Mouse (Mus musculus) CH12.LX (cell line): ENCODE results near the gene Armh2. TPM values are rescaled to one million over a fixed set of nuclear protein-coding genes. Genes with fewer than 3 reads are reported as not detected.
"Not testable (repeated sequence)": the region's sequence is repeated elsewhere in the genome, so short reads cannot be mapped to it uniquely, and the experiment has no call there.

ENCODE experiments used
- DNase-seq: peaks from one replicate; pipeline ENCODE4 v3.0.0-alpha.2; 2013; ENCODE audit errors: extremely low read depth
- H3K27ac ChIP-seq: 2 replicates; pipeline ENCODE4 v1.5.1; 2012; ENCODE audit warnings: low read depth, mild to moderate bottlenecking, control low read depth, moderate library complexity; ENCODE audit not compliant: insufficient read depth
- H3K27me3 ChIP-seq: replicated peaks from 2 replicates; pipeline ENCODE3; 2012; ENCODE audit warnings: inconsistent platforms
- H3K36me3 ChIP-seq, 2 experiments: replicated peaks in 1 of 2; 2 replicates each; pipeline versions ENCODE3 to v1.6.1; 2012; ENCODE audit warnings: inconsistent platforms in 1 of 2, low read length in 1 of 2, mild to moderate bottlenecking in 1 of 2, mixed read lengths in 1 of 2, moderate library complexity in 1 of 2; ENCODE audit not compliant: control insufficient read depth in 1 of 2, insufficient read depth in 1 of 2
- H3K4me1 ChIP-seq, 2 experiments: 2 replicates each; pipeline ENCODE4 v1.6.1; 2012; ENCODE audit warnings: inconsistent platforms in 1 of 2, moderate library complexity in 1 of 2; ENCODE audit not compliant: insufficient read depth in 2 of 2, control insufficient read depth in 1 of 2
- H3K4me2 ChIP-seq: 2 replicates; pipeline ENCODE4 v1.6.1; 2012; ENCODE audit warnings: low read depth, mild to moderate bottlenecking, control low read depth; ENCODE audit not compliant: poor library complexity, insufficient read depth, severe bottlenecking
- H3K4me3 ChIP-seq, 3 experiments: fragments of 150-350 bp in 1 of 3; sonication (generic) in 1 of 3; replicated peaks in 1 of 3; 2 replicates each; pipeline versions ENCODE3 to v1.5.1; 2011 to 2012; ENCODE audit warnings: low read depth in 2 of 3, low read length in 2 of 3, mild to moderate bottlenecking in 2 of 3, moderate library complexity in 2 of 3, control low read depth in 1 of 3, improper control_type of control experiment in 1 of 3, inconsistent platforms in 1 of 3, mixed read lengths in 1 of 3; ENCODE audit not compliant: poor library complexity in 1 of 3
- H3K79me2 ChIP-seq: replicated peaks from 2 replicates; pipeline ENCODE4 v1.6.1; 2012; ENCODE audit warnings: mild to moderate bottlenecking, moderate library complexity; ENCODE audit not compliant: control insufficient read depth, poor library complexity, insufficient read depth, severe bottlenecking; ENCODE audit errors: extremely low read depth
- H3K9ac ChIP-seq: 2 replicates; pipeline ENCODE4 v1.6.1; 2012; ENCODE audit warnings: low read depth, mild to moderate bottlenecking, control low read depth, moderate library complexity; ENCODE audit not compliant: insufficient read depth
- H3K9me3 ChIP-seq: replicated peaks from 2 replicates; pipeline ENCODE3; 2012; ENCODE audit warnings: low read length, inconsistent platforms, mixed read lengths
- BHLHE40 ChIP-seq: IDR thresholded peaks from 2 replicates; pipeline ENCODE4 v1.6.1; 2011; ENCODE audit warnings: mild to moderate bottlenecking, low read depth, low read length, improper control_type of control experiment
- CHD2 ChIP-seq: IDR thresholded peaks from 2 replicates; pipeline ENCODE4 v1.6.1; 2011; ENCODE audit warnings: low read length, improper control_type of control experiment
- E2F4 ChIP-seq: IDR thresholded peaks from 2 replicates; pipeline ENCODE4 v1.6.1; 2011; ENCODE audit warnings: low read depth, low read length, improper control_type of control experiment; ENCODE audit not compliant: insufficient replicate concordance
- ELF1 ChIP-seq: IDR thresholded peaks from 2 replicates; pipeline ENCODE4 v1.6.1; 2014; ENCODE audit warnings: low read depth, mild to moderate bottlenecking, inconsistent platforms, low read length, improper control_type of control experiment
- ETS1 ChIP-seq: conservative IDR thresholded peaks from 2 replicates; pipeline ENCODE4 v1.6.1; 2012; ENCODE audit warnings: low read depth, mild to moderate bottlenecking, inconsistent platforms, low read length, improper control_type of control experiment, moderate library complexity
- GABPA ChIP-seq: IDR thresholded peaks from 2 replicates; pipeline ENCODE4 v1.6.1; 2012; ENCODE audit warnings: low read depth, low read length, improper control_type of control experiment, inconsistent platforms; ENCODE audit not compliant: insufficient replicate concordance
- IRF4 ChIP-seq: IDR thresholded peaks from 2 replicates; pipeline ENCODE4 v1.6.1; 2014; ENCODE audit warnings: low read depth, mild to moderate bottlenecking, inconsistent platforms, low read length, improper control_type of control experiment
- JUN ChIP-seq: IDR thresholded peaks from 2 replicates; pipeline ENCODE4 v1.6.1; 2011; ENCODE audit warnings: low read depth, mild to moderate bottlenecking, low read length, improper control_type of control experiment, moderate library complexity; ENCODE audit not compliant: insufficient read depth
- KAT2A ChIP-seq: IDR thresholded peaks from 2 replicates; pipeline ENCODE4 v1.6.1; 2012; ENCODE audit warnings: low read length, improper control_type of control experiment, inconsistent platforms; ENCODE audit not compliant: insufficient replicate concordance
- MAFK ChIP-seq: IDR thresholded peaks from 2 replicates; pipeline ENCODE4 v1.6.1; 2011; ENCODE audit warnings: low read length, improper control_type of control experiment; ENCODE audit not compliant: insufficient replicate concordance
- MAX ChIP-seq: IDR thresholded peaks from 2 replicates; pipeline ENCODE4 v1.6.1; 2011; ENCODE audit warnings: low read length, improper control_type of control experiment
- MAZ ChIP-seq: IDR thresholded peaks from 2 replicates; pipeline ENCODE4 v1.6.1; 2012; ENCODE audit warnings: low read depth, mild to moderate bottlenecking, inconsistent platforms, low read length, improper control_type of control experiment, moderate library complexity
- MEF2A ChIP-seq: IDR thresholded peaks from 2 replicates; pipeline ENCODE4 v1.6.1; 2014; ENCODE audit warnings: low read depth, mild to moderate bottlenecking, inconsistent platforms, low read length, improper control_type of control experiment, borderline replicate concordance
- MXI1 ChIP-seq: IDR thresholded peaks from 2 replicates; pipeline ENCODE4 v1.6.1; 2011; ENCODE audit warnings: mild to moderate bottlenecking, low read depth, low read length, improper control_type of control experiment
- MYC ChIP-seq: IDR thresholded peaks from 2 replicates; pipeline ENCODE4 v1.6.1; 2011; ENCODE audit warnings: low read depth, mild to moderate bottlenecking, improper control_type of control experiment, low read length
- NELFE ChIP-seq: IDR thresholded peaks from 2 replicates; pipeline ENCODE4 v1.6.1; 2011; ENCODE audit warnings: low read depth, low read length, improper control_type of control experiment
- NRF1 ChIP-seq: IDR thresholded peaks from 2 replicates; pipeline ENCODE4 v1.6.1; 2014; ENCODE audit warnings: low read depth, mild to moderate bottlenecking, inconsistent platforms, low read length, improper control_type of control experiment, moderate library complexity
- PAX5 ChIP-seq: IDR thresholded peaks from 2 replicates; pipeline ENCODE4 v1.6.1; 2012; ENCODE audit warnings: low read length, inconsistent platforms, mixed read lengths
- TCF12 ChIP-seq: IDR thresholded peaks from 2 replicates; pipeline ENCODE4 v1.6.1; 2014; ENCODE audit warnings: low read depth, mild to moderate bottlenecking, inconsistent platforms, low read length, improper control_type of control experiment
- UBTF ChIP-seq: IDR thresholded peaks from 2 replicates; pipeline ENCODE4 v1.6.1; 2012; ENCODE audit warnings: low read depth, mild to moderate bottlenecking, inconsistent platforms, low read length, improper control_type of control experiment, moderate library complexity
- USF1 ChIP-seq: IDR thresholded peaks from 2 replicates; pipeline ENCODE4 v1.6.1; 2014; ENCODE audit warnings: low read depth, mild to moderate bottlenecking, inconsistent platforms, low read length, improper control_type of control experiment
- dilution Hi-C: fragments of 300-500 bp; cut with MboI; formaldehyde crosslinking; loops from 2 replicates; pipeline ENCODE4 v1.14.3; 2020; ENCODE audit warnings: low sequenced_read_pairs; ENCODE audit not compliant: extremely low pct_unique_long_range_greater_than_20kb, extremely low pct_ligation_motif_present
- in situ Hi-C: fragments of 300-500 bp; cut with MboI; formaldehyde crosslinking; loops from 3 replicates; pipeline ENCODE4 v1.14.3; 2019; ENCODE audit warnings: low sequenced_read_pairs, low pct_ligation_motif_present, low pct_unique_long_range_greater_than_20kb, mixed read lengths
- polyA plus RNA-seq: library from polyadenylated mRNA; unstranded; fragments of >175 nt; gene quantifications from 2 replicates; pipeline ENCODE4 v1.2.1, GENCODE M21; 2012; ENCODE audit warnings: low read depth; ENCODE audit not compliant: insufficient read length
- total RNA-seq, 2 experiments: library from RNA; depleted of rRNA; stranded (reverse); fragments of 300-350 nt in 1 of 2; fragments of >200 nt in 1 of 2; gene quantifications; 2 replicates each; pipeline ENCODE4 v1.2.3; 2012 to 2014

Gene Armh2
- total and polyA plus RNA-seq, 3 experiments = not detected

- H3K27ac ChIP-seq, in situ Hi-C loops, H3K27me3 ChIP-seq, H3K9me3 ChIP-seq, dilution Hi-C loops, H3K79me2 ChIP-seq, H3K4me3 ChIP-seq, H3K36me3 ChIP-seq, H3K9ac ChIP-seq: not testable (repeated sequence)
- Histone ChIP-seq H3K4me1 (peaks cover under 1 to 11% of the 10 kb centered on the region in 2 experiments; a peak in 3 of 4 replicates), H3K4me2 (peak overlapping the region; percentile 60)
- TF ChIP-seq ELF1 (0 out of 2 replicates have a peak, but pooled peaks have one; percentile 12), MEF2A (0 out of 2 replicates have a peak, but pooled peaks have one; percentile 20), ETS1 (peak; percentile 19; the same call in 1 of the 2 replicates), IRF4 (0 out of 2 replicates have a peak, but pooled peaks have one; percentile 34), USF1 (0 out of 2 replicates have a peak, but pooled peaks have one; percentile 5), MYC (peak; percentile 69; the same call in 1 of the 2 replicates), BHLHE40 (peak; percentile 69), TCF12 (peak; percentile 48; the same call in 1 of the 2 replicates)
- peak; percentile 58 for DNase-seq
Measured at GRCm38 (mm10) chr13:24767809-24768208, 26.8 kb downstream of the Armh2 start.

- H3K9ac ChIP-seq = not testable (repeated sequence)
Measured at GRCm38 (mm10) chr13:24771482-24771881, 30.4 kb downstream of the Armh2 start.

GRCm38 (mm10) chr13:24776146-24776844 lies 35.3 kb downstream of the Armh2 start:
- peak; percentile 86 for DNase-seq
- Histone ChIP-seq H3K79me2 (no peaks in the 10 kb centered on the region), H3K36me3 (no peaks in the 10 kb centered on the region), H3K4me2 (no peak overlapping the region), H3K27me3 (no peaks in the 10 kb centered on the region), H3K9me3 (no peaks in the 10 kb centered on the region), H3K9ac (no peak overlapping the region), H3K27ac (no peak overlapping the region), H3K4me1 (peaks cover 0 to 31% of the 10 kb centered on the region in 2 experiments; a peak in 2 of 4 replicates), H3K4me3 (no peak overlapping the region)
- in situ Hi-C loops = no loop called here
- dilution Hi-C loops = no loop called here
- TF ChIP-seq BHLHE40 (0 out of 2 replicates have a peak, but pooled peaks have one; percentile 25), JUN (no peak), IRF4 (no peak), E2F4 (no peak), MEF2A (0 out of 2 replicates have a peak, but pooled peaks have one; percentile 31), GABPA (no peak), MXI1 (no peak), MAFK (no peak), PAX5 (no peak), TCF12 (peak; percentile 51; the same call in 1 of the 2 replicates), NRF1 (peak; percentile 38; the same call in 1 of the 2 replicates), NELFE (no peak), MAZ (no peak), MAX (no peak), MYC (peak; percentile 45; the same call in 1 of the 2 replicates), CHD2 (no peak), KAT2A (no peak), ELF1 (peak; percentile 79), USF1 (no peak), UBTF (no peak)

More at GRCm38 (mm10) chr13:24771482-24771881, 30.4 kb downstream of the Armh2 start:
- DNase-seq, H3K27me3 ChIP-seq, in situ Hi-C loops, H3K4me2 ChIP-seq, H3K9me3 ChIP-seq, dilution Hi-C loops, H3K27ac ChIP-seq, H3K4me3 ChIP-seq, H3K79me2 ChIP-seq, H3K36me3 ChIP-seq: not testable (repeated sequence)
- H3K4me1 ChIP-seq = peaks cover 0 to 13% of the 10 kb centered on the region in 2 experiments; a peak in 2 of 4 replicates
